Mouse (Mus musculus): ENCODE results near the gene Trim8.

The Trim8 gene

DNA sequence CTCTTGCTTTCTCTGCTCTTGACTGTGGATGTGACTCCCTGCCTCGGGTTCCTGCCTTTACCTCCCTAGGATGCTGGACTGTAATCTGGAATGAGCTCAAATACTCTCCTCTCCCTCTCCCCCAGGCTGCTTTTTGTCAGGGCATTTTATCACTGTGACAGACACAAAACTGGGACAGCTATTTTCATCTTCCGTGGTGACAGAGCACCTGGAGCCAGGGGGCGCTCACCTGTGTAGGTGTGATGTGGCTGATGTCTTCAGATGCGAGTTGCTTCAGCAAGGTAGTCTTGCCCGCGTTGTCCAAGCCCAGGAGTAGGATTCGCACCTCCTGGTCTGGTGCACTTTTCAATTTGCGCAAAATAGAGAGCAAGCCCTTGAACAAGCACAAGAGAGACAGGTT is 56.5 kb downstream of the Trim8 start:
- no peak for DNase-seq

DNA sequence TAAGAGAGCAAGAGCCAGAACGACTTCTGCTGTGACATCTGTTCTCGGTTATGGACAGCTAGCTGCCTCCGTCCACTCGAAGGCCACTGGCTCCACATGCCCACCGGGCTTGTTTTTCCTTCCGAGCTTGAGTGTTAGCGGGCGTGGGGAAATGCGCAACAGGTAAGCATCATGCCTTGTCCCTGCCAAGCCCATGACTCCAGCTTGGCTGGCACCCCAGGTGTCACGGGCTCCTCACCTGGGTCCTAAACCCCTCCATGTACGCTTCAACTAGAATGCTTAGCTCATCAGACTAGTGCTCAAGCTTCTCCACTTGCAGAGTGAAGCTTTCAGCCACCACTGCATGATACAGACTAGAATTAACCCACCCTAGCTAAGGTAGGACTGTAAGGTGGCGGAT is 57.1 kb downstream of the Trim8 start:
- DNase-seq: no peak

DNA sequence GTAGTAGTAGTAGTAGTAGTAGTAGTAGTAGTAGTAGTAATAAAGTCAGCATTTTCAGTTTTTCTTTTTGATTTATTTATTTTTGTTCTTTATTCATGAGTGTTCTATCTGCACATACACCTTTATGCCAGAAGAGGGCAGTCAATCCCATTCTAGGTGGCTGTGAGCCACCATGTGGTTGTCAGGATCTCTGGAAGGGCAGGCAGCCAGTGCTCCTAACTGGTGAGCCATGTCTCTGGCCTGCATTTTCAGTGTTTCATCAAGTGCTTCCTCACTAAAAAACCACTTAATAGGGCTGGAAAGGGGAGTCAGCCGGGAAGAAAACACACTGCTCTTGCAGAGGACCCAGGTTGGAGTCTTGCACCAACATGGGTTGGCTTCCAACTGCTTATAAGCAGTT is 60.6 kb downstream of the Trim8 start:
- peak; percentile 19 for DNase-seq

DNA sequence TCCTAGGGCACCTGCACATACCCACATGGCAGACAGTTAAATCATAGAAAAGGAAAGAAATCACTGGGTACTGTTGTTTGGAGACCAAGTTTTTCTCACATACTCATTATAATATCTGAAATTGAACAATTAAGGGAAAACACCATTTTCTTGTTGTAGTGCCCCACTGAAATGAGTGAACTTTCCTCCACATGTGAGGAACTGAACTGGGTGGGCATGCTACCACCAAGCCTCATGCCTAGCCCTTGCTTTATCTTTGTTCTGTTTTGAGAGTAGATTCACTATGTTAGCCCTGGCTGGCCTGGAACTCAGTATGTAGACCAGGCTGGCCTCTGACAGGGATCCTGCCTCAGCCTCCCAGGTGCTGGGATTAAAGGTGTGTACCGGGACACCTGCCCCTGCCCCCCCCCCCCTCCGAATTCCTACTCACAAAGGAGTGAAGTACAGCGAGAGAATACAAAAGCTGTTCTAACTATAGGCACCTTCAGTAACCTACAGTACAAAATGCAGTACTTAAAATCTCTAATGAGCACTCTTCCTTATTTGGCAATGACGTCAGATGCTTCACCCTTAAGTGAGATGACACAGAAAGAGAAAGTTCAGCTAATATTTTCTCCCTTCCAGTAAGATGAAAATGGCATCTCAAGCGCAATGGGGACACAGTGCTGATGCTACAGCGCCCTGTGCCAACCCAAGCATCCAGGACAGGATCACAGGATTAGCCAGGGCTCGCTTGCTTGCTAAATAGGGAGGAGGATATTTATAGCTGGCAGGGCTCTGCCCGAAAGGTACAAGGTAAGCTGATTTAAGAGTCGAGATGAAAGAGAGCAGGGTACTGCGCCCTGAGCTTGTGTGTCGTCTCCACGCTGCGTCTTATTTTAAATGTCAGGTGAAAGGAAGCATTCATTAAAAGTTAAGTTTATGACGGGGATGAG is 61.3 kb downstream of the Trim8 start:
- DNase-seq: no peak

DNA sequence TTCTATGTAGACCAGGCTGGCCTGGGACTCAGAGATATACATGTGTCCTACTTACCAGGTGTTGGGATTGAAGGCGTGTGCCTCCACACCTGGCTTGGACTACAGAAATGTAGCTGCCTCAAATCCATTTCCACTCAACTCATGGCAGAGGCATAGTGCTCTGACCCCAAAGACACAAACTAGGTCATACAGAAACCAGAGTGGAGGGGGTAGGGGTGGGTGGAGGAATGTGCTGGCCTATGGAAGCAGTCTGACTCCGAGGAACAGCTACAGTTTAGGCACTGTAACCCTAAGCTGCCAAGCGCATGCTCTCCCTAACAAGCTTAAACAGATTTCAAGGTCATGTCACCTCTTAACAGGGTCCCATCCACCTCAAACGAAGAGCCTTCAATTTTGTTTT is 62.1 kb downstream of the Trim8 start:
- DNase-seq: no peak

DNA sequence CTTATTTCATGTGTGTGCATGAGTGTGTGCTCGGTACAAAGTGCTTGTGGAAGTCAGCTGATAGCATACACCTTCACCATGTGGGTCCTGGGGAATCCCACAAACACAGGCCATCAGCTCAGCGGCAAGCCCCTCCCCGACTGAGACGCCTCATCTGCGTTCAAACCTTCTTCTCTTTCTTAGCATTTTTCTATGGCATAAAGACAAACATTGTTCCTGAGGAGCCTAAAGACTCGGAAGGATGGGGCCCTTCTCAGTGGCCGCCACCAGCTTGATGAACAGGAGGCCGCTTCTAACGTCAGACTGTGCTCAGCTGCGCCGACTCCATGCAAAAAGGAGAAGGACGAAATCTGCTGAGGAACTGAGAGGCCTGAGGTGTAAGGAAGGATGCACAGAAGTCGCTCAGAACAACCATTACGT is 62.6 kb downstream of the Trim8 start:
- no peak for DNase-seq
